Mouse (Mus musculus) kidney, postnatal 14 days (tissue): ENCODE measurements around the gene Tmem270.

Experiments used
- DNase-seq: peaks from one replicate; pipeline ENCODE4 v3.0.0; 2022; ENCODE audit warnings: mixed read lengths

Gene Tmem270

DNA sequence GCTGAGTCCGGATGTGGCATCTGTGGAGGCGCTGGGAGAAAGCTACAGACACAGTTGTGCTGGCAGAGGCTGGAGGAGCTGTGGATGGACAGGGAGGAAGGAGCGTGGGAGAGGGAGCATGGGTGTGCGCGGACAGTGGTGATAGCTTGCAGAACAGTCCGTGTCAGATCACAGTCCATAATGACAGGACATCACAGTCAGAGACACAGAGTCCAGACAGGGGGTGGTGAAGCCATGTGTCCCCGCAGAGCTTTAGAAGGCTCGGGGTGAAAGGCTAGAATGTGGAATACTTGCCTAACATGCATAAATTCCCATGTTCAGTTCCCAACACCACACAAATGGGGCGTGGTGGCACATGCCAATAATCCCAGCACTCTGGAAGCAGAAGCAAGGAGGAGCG, 29.7 kb downstream of the Tmem270 start:
- no peak for DNase-seq

DNA sequence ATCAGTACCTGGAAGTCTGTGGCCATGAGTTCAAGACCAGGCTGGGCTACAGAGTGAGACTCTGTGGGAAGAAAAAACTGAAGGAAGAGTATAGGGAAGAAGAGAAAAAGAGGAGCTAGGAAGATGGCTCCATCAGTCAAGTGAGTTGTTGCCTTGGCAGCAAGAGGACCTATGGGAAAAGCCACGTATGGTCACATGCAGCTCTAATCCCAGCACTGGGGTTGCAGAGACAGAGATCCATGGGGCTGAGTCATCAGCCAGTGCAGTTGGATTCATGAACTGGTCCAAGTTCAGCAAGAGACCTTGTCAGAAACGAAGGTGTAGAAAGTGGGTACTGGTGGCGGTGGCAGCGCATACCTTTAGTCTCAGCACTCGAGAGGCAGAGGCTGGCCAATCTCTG, 31.3 kb downstream of the Tmem270 start:
- DNase-seq, result no peak

DNA sequence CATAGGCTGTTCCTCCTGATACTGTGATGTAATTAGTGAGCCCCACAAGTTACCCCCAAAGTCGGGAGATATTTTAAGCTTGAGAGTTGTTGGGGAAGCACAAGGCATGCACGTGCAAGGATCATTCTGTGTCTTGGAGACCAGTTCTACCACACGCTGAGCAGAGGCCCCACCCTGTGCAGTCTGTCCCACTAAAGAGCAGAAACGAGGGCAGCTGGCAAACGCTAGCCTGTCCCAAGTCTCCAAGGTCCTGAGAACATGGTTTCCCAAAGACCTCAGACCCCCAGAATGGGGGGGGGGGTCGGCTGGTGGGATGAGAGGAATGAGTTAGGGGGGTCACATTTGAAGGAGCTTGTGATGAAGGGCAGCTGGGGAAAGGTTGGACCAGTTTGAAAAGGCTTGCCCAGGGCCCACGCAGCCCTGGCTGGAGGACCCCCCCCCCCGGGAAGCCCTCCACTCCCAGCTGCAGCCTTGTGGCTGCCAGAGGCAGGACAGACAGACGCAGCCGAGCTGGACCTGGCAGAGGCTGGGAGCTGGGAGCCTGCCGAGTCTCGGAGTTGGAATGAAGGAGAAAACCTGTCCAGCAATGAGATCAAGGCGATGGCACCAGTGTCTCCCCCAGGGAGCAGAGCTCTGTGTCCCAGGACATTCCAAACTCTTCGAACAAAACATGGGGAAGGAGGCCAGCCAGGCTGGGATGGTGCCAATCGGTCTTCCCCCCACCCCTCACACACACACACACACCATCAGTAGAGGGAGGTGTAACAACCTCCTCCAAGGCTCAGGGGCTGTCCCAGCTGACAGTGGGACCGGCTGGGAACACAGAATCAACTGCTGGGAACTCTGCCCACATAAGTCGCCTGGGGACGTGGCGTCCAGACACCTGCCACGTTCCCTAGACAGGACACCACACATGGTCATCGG, 32.3 kb downstream of the Tmem270 start:
- peak; percentile 41 for DNase-seq

DNA sequence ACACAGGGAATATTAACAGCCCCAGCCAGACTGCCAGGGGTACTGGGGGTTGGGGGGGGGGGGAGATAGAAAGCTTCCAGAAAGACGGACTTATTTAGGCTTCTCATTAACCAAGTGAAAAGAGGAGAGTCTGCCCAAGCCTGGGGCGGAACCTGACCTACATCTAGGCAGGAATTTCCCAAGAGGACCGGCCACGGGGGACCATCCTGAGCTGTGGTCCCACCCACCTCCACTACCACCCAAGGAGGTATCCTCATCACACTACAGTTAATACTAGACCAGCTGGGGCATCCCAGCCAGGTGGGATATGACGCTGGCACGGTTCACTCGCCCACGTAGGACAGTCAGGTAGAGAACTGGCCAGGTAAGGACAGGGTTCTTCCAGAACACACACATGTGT, 33.5 kb downstream of the Tmem270 start:
- no peak for DNase-seq

GRCm38 (mm10) chr5:134872597-134872996, 33.9 kb downstream of the Tmem270 start:
- DNase-seq, result no peak

DNA sequence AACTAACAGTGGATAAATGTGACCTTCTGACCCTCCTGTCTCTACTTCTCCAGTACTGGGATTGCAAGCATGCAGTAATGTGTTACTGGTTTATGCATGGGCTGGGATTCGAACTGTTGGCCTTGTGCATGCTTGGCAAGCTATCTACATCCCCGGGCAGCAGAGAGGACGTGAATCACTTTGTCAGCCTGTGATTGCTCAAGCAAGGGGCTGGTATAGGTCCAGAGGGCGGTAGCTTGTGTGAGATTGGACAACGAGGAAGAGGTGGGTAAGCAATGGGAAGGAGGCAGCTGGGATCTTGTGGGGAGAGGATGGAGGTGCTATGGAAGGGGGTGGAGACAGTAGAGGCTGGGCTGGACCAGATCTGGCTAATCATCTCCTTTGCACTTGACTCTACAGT, 38.0 kb downstream of the Tmem270 start:
- no peak for DNase-seq

- DNase-seq, result peak; percentile 37
These were observed 39.0 kb downstream of the Tmem270 start for GRCm38 (mm10) chr5:134867320-134868144.

DNA sequence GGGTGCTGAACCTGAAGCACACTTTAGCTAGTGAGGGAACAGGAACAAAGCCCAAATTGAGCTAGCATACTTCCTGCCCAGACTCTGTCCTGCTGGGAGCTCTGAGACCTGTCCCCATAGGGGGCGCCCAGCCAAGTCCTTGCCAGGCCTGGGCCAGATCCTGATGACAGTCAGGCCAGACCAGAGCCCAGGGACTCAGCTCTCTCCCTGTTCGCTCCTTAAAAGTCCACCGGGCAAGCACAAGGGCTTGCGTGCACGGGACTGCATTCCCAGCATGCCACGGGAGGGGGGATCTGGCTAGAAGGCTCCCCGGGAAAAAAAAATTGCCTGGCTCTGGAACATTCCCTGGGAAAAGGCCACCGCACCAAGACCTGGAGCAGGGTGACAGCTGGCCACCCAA, 41.4 kb downstream of the Tmem270 start:
- DNase-seq, result peak; percentile 60

- DNase-seq, result no peak
These were observed 44.5 kb downstream of the Tmem270 start for GRCm38 (mm10) chr5:134861902-134862497.

GRCm38 (mm10) chr5:134859193-134859592, 47.3 kb downstream of the Tmem270 start:
- no peak for DNase-seq

GRCm38 (mm10) chr5:134858378-134858777, 48.2 kb downstream of the Tmem270 start:
- no peak for DNase-seq

DNA sequence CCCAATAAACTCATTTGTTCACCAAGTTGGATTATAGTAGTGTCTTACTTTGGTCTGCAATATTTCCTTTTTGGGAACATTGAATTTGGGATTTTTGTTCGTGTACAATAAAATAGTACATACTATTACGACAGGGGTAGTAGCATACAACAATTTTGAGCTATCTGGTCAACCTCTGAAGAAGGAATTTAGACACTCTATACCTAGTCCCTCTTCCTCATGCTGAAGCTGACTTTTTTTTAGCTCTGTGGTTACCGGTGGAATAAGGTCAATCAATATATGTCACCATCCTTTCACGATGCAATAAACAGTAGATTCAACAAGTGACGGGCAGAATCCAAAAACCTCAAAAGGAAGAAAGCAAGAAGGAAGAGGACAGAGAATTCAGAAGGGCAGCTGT, 53.7 kb downstream of the Tmem270 start:
- no peak for DNase-seq
